Mouse (Mus musculus) midbrain, embryonic 16.5 days (tissue): ENCODE data around the gene Wdr20. TPM values are rescaled to one million over a fixed set of nuclear protein-coding genes. Genes with fewer than 3 reads are reported as not detected.
"Not testable (repeated sequence)": the region's sequence is repeated elsewhere in the genome, so short reads cannot be mapped to it uniquely, and the experiment has no call there.

Experiments used
- ATAC-seq: fragments of 200-750 bp; cut with Nextera tagmentation; 2 replicates; pipeline ENCODE4 v1.8.0; 2017; ENCODE audit warnings: moderate TSS enrichment
- H3K27ac ChIP-seq: fragments of 300-500 bp; sonication (generic); 2 replicates; pipeline ENCODE4 v1.5.1; 2014; ENCODE audit warnings: mild to moderate bottlenecking, low read length, mixed read lengths
- H3K27me3 ChIP-seq: fragments of 300-500 bp; sonication (generic); 2 replicates; pipeline ENCODE4 v1.6.1; 2014; ENCODE audit warnings: low read depth, low read length, mixed read lengths; ENCODE audit not compliant: control insufficient read depth, insufficient read depth
- H3K36me3 ChIP-seq: fragments of 300-500 bp; sonication (generic); 2 replicates; pipeline ENCODE4 v1.6.1; 2014; ENCODE audit warnings: mild to moderate bottlenecking, low read length, moderate library complexity, mixed read lengths; ENCODE audit not compliant: control insufficient read depth, insufficient read depth
- H3K4me1 ChIP-seq: fragments of 300-500 bp; sonication (generic); 2 replicates; pipeline ENCODE4 v1.6.1; 2014; ENCODE audit warnings: mild to moderate bottlenecking, low read length, mixed read lengths; ENCODE audit not compliant: control insufficient read depth, insufficient read depth
- H3K4me2 ChIP-seq: fragments of 300-500 bp; sonication (generic); 2 replicates; pipeline ENCODE4 v1.6.1; 2014; ENCODE audit warnings: mild to moderate bottlenecking, low read length, mixed read lengths
- H3K4me3 ChIP-seq: fragments of 300-500 bp; sonication (generic); 2 replicates; pipeline ENCODE4 v1.5.1; 2014; ENCODE audit warnings: low read depth, mild to moderate bottlenecking, low read length, moderate library complexity, mixed read lengths
- H3K9ac ChIP-seq: fragments of 300-500 bp; sonication (generic); 2 replicates; pipeline ENCODE4 v1.6.1; 2014; ENCODE audit warnings: low read depth, low read length, mixed read lengths
- H3K9me3 ChIP-seq: fragments of 300-500 bp; sonication (generic); replicated peaks from 2 replicates; pipeline ENCODE4 v1.6.1; 2014; ENCODE audit warnings: mild to moderate bottlenecking, low read length, mixed read lengths; ENCODE audit not compliant: control insufficient read depth, poor library complexity, severe bottlenecking
- WGBS: fragments of 180-500 bp; shearing (Covaris S2); extraction: QIAGEN DNeasy Blood & Tissue Kit; methylation state at CpG from one replicate; pipeline ENCODE4 v1.1.7; 2014; 5-methylcytosine and 5-hydroxymethylcytosine counted together
- polyA plus RNA-seq: library from polyadenylated mRNA; unstranded; fragments of >200 nt; fragmentation: Nextera tagmentation; extraction: Ambion mirVana; gene quantifications from 2 replicates; pipeline ENCODE4 v1.2.1, GENCODE M21; 2015

The Wdr20 gene
- 23.4 and 24.3 TPM in 2 replicates for polyA plus RNA-seq

GRCm38 (mm10) chr12:110737170-110738157 lies at the start of gene Wdr20:
Gene Wdr20 (plus strand): TSS chr12:110737944.
- Histone ChIP-seq H3K9me3 (no peaks in the 10 kb centered on the region), H3K27me3 (no peaks in the 10 kb centered on the region; the same call in 1 of the 2 replicates), H3K27ac (peak within 1 kb of the TSS; percentile 90), H3K9ac (peak within 1 kb of the TSS; percentile 90), H3K36me3 (no peaks in the 10 kb centered on the region), H3K4me3 (peak within 1 kb of the TSS; percentile 100), H3K4me1 (peaks cover 21% of the 10 kb centered on the region), H3K4me2 (peak within 1 kb of the TSS; percentile 93)
- WGBS = under 1% methylated on average over 69 of the region's 69 CpGs
- peak; percentile 95 for ATAC-seq

GRCm38 (mm10) chr12:110688921-110689320 lies 48.8 kb upstream of the Wdr20 start:
- not testable (repeated sequence) for ATAC-seq, H3K27ac ChIP-seq, H3K4me2 ChIP-seq, H3K27me3 ChIP-seq, H3K9me3 ChIP-seq, H3K4me3 ChIP-seq, H3K4me1 ChIP-seq, H3K9ac ChIP-seq
- peaks cover 24% of the 10 kb centered on the region for H3K36me3 ChIP-seq
- 98% methylated on average over 3 of the region's 3 CpGs for WGBS

GRCm38 (mm10) chr12:110689919-110690643 lies 47.7 kb upstream of the Wdr20 start:
- H3K9me3 ChIP-seq = no peaks in the 10 kb centered on the region
- WGBS = 89% methylated on average over 6 of the region's 6 CpGs
- H3K27ac ChIP-seq = no peak overlapping the region
- no peak overlapping the region for H3K9ac ChIP-seq
- H3K4me3 ChIP-seq = no peak overlapping the region
- H3K4me2 ChIP-seq = no peak overlapping the region
- H3K27me3 ChIP-seq = no peaks in the 10 kb centered on the region
- H3K4me1 ChIP-seq = peaks cover 12% of the 10 kb centered on the region
- ATAC-seq = no peak
- H3K36me3 ChIP-seq = peaks cover 29% of the 10 kb centered on the region

- H3K27ac ChIP-seq, H3K9me3 ChIP-seq, H3K4me2 ChIP-seq, H3K27me3 ChIP-seq, H3K4me3 ChIP-seq, ATAC-seq, H3K9ac ChIP-seq: not testable (repeated sequence)
- H3K36me3 ChIP-seq = peaks cover 29% of the 10 kb centered on the region
- H3K4me1 ChIP-seq = peaks cover 16% of the 10 kb centered on the region
- WGBS = 62% methylated on average over 5 of the region's 5 CpGs
Measured at GRCm38 (mm10) chr12:110693378-110693777, 44.4 kb upstream of the Wdr20 start.

- no peaks in the 10 kb centered on the region for H3K27me3 ChIP-seq
- peak; percentile 73 for ATAC-seq
- H3K27ac ChIP-seq = peak overlapping the region; percentile 97
- H3K4me1 ChIP-seq = peaks cover 16% of the 10 kb centered on the region
- H3K9me3 ChIP-seq = no peaks in the 10 kb centered on the region
- WGBS = 0% methylated on average over 43 of the region's 55 CpGs
- H3K36me3 ChIP-seq = peaks cover 14% of the 10 kb centered on the region
- peak overlapping the region; percentile 95 for H3K9ac ChIP-seq
- H3K4me2 ChIP-seq = peak overlapping the region; percentile 48
- H3K4me3 ChIP-seq = peak overlapping the region; percentile 81
Measured at GRCm38 (mm10) chr12:110695676-110696171, 42.0 kb upstream of the Wdr20 start.

- Histone ChIP-seq H3K9ac (peak overlapping the region; percentile 95), H3K27me3 (no peaks in the 10 kb centered on the region), H3K4me2 (peak overlapping the region; percentile 89), H3K9me3 (no peaks in the 10 kb centered on the region), H3K36me3 (peaks cover 13% of the 10 kb centered on the region), H3K4me3 (peak overlapping the region; percentile 81), H3K4me1 (peaks cover 16% of the 10 kb centered on the region), H3K27ac (peak overlapping the region; percentile 97)
- under 1% methylated on average over 82 of the region's 89 CpGs for WGBS
- ATAC-seq = peak; percentile 96
Measured at GRCm38 (mm10) chr12:110696173-110696974, 41.4 kb upstream of the Wdr20 start.

GRCm38 (mm10) chr12:110696975-110697400 lies 40.8 kb upstream of the Wdr20 start:
- Histone ChIP-seq H3K4me3 (peak overlapping the region; percentile 81), H3K27ac (peak overlapping the region; percentile 93), H3K4me1 (peaks cover 16% of the 10 kb centered on the region), H3K9ac (peak overlapping the region; percentile 92), H3K36me3 (peaks cover 8% of the 10 kb centered on the region; the same call in 1 of the 2 replicates), H3K27me3 (no peaks in the 10 kb centered on the region), H3K4me2 (peak overlapping the region; percentile 89), H3K9me3 (no peaks in the 10 kb centered on the region)
- no peak; the same call in 1 of the 2 replicates for ATAC-seq
- 46% methylated on average over 9 of the region's 9 CpGs for WGBS

- Histone ChIP-seq H3K9ac (no peak overlapping the region), H3K4me2 (no peak overlapping the region), H3K4me3 (no peak overlapping the region), H3K27me3 (no peaks in the 10 kb centered on the region), H3K27ac (no peak overlapping the region), H3K9me3 (no peaks in the 10 kb centered on the region), H3K36me3 (peaks cover 8% of the 10 kb centered on the region; the same call in 1 of the 2 replicates), H3K4me1 (peaks cover 16% of the 10 kb centered on the region)
- no peak for ATAC-seq
- WGBS = 73% methylated on average over 5 of the region's 5 CpGs
Measured at GRCm38 (mm10) chr12:110697457-110697856, 40.3 kb upstream of the Wdr20 start.
